ENCODE assay signal across 27 mouse cellular contexts in the genomic region with DNA sequence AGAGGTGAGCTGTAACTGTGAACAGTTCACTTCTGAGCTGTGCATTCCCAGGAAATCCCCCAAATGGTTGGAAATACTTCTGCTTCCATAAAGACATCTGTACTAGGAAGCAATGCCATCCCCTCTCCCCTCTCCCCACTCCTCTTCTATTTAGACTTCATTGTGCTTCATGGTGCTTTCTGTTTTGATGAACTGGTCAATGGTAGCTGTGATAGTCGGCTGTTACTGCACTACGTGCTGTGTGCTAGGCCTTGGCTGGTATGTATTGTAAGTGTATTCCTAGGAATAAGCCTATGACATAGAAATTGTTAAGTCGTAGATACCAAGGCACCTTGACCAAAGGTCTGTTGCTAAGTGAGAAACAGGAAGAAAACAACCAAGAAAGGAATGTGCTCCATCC.
DNase-seq lines count a peak whose midpoint lies in the region; ATAC-seq lines count a peak whose summit lies in the region.
"Had no signal": no experiment of that assay in that cellular context is flagged by ENCODE, and none has a peak within 500 bp of the region (broad histone marks: within the 10 kb centered on the region; RNA-seq: fewer than 3 reads in every experiment).

No protein-coding gene starts in this region.

- no peak overlapping the region for H3K4me2 ChIP-seq in forebrain, embryonic 14.5 days (ENCODE audit: low read length)
- no peak overlapping the region for H3K4me2 ChIP-seq in forebrain, embryonic 11.5 days (ENCODE audit: low read depth, low read length, severe bottlenecking)
- no peak overlapping the region for H3K4me2 ChIP-seq in hindbrain, embryonic 11.5 days (replicated peaks; ENCODE audit: low read depth, low read length)
- no peak overlapping the region for H3K4me2 ChIP-seq in hindbrain, embryonic 12.5 days (replicated peaks)
- H3K4me2 ChIP-seq in embryonic facial prominence, embryonic 14.5 days (ENCODE audit: low read depth, low read length): 0 out of 2 replicates have a peak overlapping the region, but pooled peaks have one; percentile 15
- no peak overlapping the region for H3K4me2 ChIP-seq in limb, embryonic 15.5 days
- H3K4me2 ChIP-seq: heart, embryonic 13.5 days; liver, embryonic 12.5 days; midbrain, embryonic 13.5 days had no signal

- no peak overlapping the region for H3K9ac ChIP-seq in forebrain, embryonic 14.5 days (ENCODE audit: low read length)
- H3K9ac ChIP-seq in forebrain, embryonic 11.5 days (ENCODE audit: low read length): no peak overlapping the region
- H3K9ac ChIP-seq in hindbrain, embryonic 11.5 days (ENCODE audit: low read depth, low read length): no peak overlapping the region
- H3K9ac ChIP-seq in hindbrain, embryonic 12.5 days: no peak overlapping the region
- no peak overlapping the region for H3K9ac ChIP-seq in embryonic facial prominence, embryonic 14.5 days (ENCODE audit: low read depth, low read length)
- H3K9ac ChIP-seq in limb, embryonic 15.5 days: no peak overlapping the region
- H3K9ac ChIP-seq: heart, embryonic 13.5 days; liver, embryonic 12.5 days; liver, postnatal 0 days; midbrain, embryonic 13.5 days had no signal

- H3K4me3 ChIP-seq in forebrain, embryonic 14.5 days (ENCODE audit: low read depth, low read length): no peak overlapping the region
- no peak overlapping the region for H3K4me3 ChIP-seq in forebrain, embryonic 11.5 days (ENCODE audit: low read depth, low read length)
- no peak overlapping the region for H3K4me3 ChIP-seq in hindbrain, embryonic 11.5 days (ENCODE audit: low read depth, low read length)
- no peak overlapping the region for H3K4me3 ChIP-seq in hindbrain, embryonic 12.5 days
- H3K4me3 ChIP-seq in embryonic facial prominence, embryonic 14.5 days (ENCODE audit: low read depth, low read length): no peak overlapping the region
- H3K4me3 ChIP-seq in limb, embryonic 15.5 days: no peak overlapping the region
- H3K4me3 ChIP-seq: gastrocnemius, adult 2 months; heart, embryonic 13.5 days; liver, embryonic 12.5 days; megakaryocyte, embryonic 14.5 days; midbrain, embryonic 13.5 days had no signal

- no peaks in the 10 kb centered on the region for H3K9me3 ChIP-seq in forebrain, embryonic 14.5 days (replicated peaks; ENCODE audit: control insufficient read depth, low read length)
- no peaks in the 10 kb centered on the region for H3K9me3 ChIP-seq in forebrain, embryonic 11.5 days (ENCODE audit: control insufficient read depth, low read length)
- no peaks in the 10 kb centered on the region for H3K9me3 ChIP-seq in hindbrain, embryonic 11.5 days (ENCODE audit: control insufficient read depth, low read length)
- H3K9me3 ChIP-seq in hindbrain, embryonic 12.5 days (replicated peaks): no peaks in the 10 kb centered on the region
- no peaks in the 10 kb centered on the region for H3K9me3 ChIP-seq in embryonic facial prominence, embryonic 14.5 days (ENCODE audit: control insufficient read depth, low read length)
- H3K9me3 ChIP-seq in limb, embryonic 15.5 days: no peaks in the 10 kb centered on the region
- H3K9me3 ChIP-seq: heart, embryonic 13.5 days; liver, embryonic 12.5 days; midbrain, embryonic 13.5 days had no signal

- no peaks in the 10 kb centered on the region for H3K36me3 ChIP-seq in forebrain, embryonic 14.5 days (ENCODE audit: control insufficient read depth, insufficient read depth, low read length)
- no peaks in the 10 kb centered on the region for H3K36me3 ChIP-seq in forebrain, embryonic 11.5 days (ENCODE audit: control insufficient read depth, insufficient read depth, low read length)
- no peaks in the 10 kb centered on the region for H3K36me3 ChIP-seq in hindbrain, embryonic 11.5 days (ENCODE audit: control insufficient read depth, insufficient read depth, low read length)
- H3K36me3 ChIP-seq in hindbrain, embryonic 12.5 days: no peaks in the 10 kb centered on the region
- no peaks in the 10 kb centered on the region for H3K36me3 ChIP-seq in embryonic facial prominence, embryonic 14.5 days (ENCODE audit: control insufficient read depth, insufficient read depth, low read length)
- no peaks in the 10 kb centered on the region for H3K36me3 ChIP-seq in limb, embryonic 15.5 days
- H3K36me3 ChIP-seq: heart, embryonic 13.5 days; liver, embryonic 12.5 days; midbrain, embryonic 13.5 days had no signal

- 65% methylated on average over 3 of the region's 3 CpGs for WGBS in forebrain, embryonic 14.5 days
- WGBS in forebrain, embryonic 11.5 days: 75% methylated on average over 3 of the region's 3 CpGs
- WGBS in hindbrain, embryonic 11.5 days: 69% methylated on average over 3 of the region's 3 CpGs
- 67% methylated on average over 3 of the region's 3 CpGs for WGBS in hindbrain, embryonic 12.5 days
- WGBS in embryonic facial prominence, embryonic 14.5 days: 79% methylated on average over 3 of the region's 3 CpGs
- WGBS in limb, embryonic 15.5 days: 60% methylated on average over 3 of the region's 3 CpGs

- no peaks in the 10 kb centered on the region for H3K27me3 ChIP-seq in forebrain, embryonic 14.5 days (replicated peaks; ENCODE audit: control insufficient read depth, insufficient read depth, low read length)
- H3K27me3 ChIP-seq in forebrain, embryonic 11.5 days (ENCODE audit: control insufficient read depth, insufficient read depth, low read length): no peaks in the 10 kb centered on the region
- H3K27me3 ChIP-seq in hindbrain, embryonic 11.5 days (ENCODE audit: control insufficient read depth, insufficient read depth, low read length): no peaks in the 10 kb centered on the region
- no peaks in the 10 kb centered on the region for H3K27me3 ChIP-seq in hindbrain, embryonic 12.5 days
- no peaks in the 10 kb centered on the region for H3K27me3 ChIP-seq in embryonic facial prominence, embryonic 14.5 days (replicated peaks; ENCODE audit: control insufficient read depth, insufficient read depth, low read length)
- no peaks in the 10 kb centered on the region for H3K27me3 ChIP-seq in limb, embryonic 15.5 days
- H3K27me3 ChIP-seq: liver, embryonic 12.5 days; megakaryocyte, embryonic 14.5 days; midbrain, embryonic 13.5 days; Patski had no signal

- peak; percentile 13 for DNase-seq in forebrain, embryonic 14.5 days (ENCODE audit: low spot score)
- no peak for DNase-seq in forebrain, embryonic 11.5 days (ENCODE audit: low spot score)
- DNase-seq in hindbrain, embryonic 11.5 days (ENCODE audit: low spot score): peak; percentile 4
- DNase-seq in embryonic facial prominence, embryonic 14.5 days (ENCODE audit: low spot score): no peak
- no peak for DNase-seq in kidney, postnatal 10 days
- DNase-seq: adrenal gland, postnatal 10 days; embryo, embryonic 11 days; gastrocnemius, adult 2 months; gastrocnemius, postnatal 36 days; heart, postnatal 10 days; kidney, adult 8-10 months; layer of hippocampus, postnatal 36 days; left cerebral cortex, postnatal 4 days; liver, postnatal 0 days; lung, postnatal 4 days; spleen, adult 18-20 months; thymus, postnatal 36 days had no signal

- ATAC-seq in forebrain, embryonic 14.5 days: peak; percentile 47; the same call in 1 of the 2 replicates
- no peak for ATAC-seq in forebrain, embryonic 11.5 days (replicated peaks; ENCODE audit: low FRiP score)
- ATAC-seq in hindbrain, embryonic 11.5 days (ENCODE audit: low FRiP score): 0 out of 2 replicates have a peak, but pooled peaks have one; percentile 38
- no peak for ATAC-seq in hindbrain, embryonic 12.5 days (ENCODE audit: low FRiP score)
- no peak for ATAC-seq in embryonic facial prominence, embryonic 14.5 days (ENCODE audit: low read depth)
- no peak for ATAC-seq in limb, embryonic 15.5 days (ENCODE audit: insufficient number of reproducible peaks, low FRiP score, low TSS enrichment, low read depth)
- ATAC-seq: intestine, embryonic 16.5 days; liver, embryonic 12.5 days; liver, postnatal 0 days; lung, postnatal 0 days; midbrain, embryonic 13.5 days; Patski had no signal

- peak overlapping the region; percentile 58; the same call in 1 of the 2 replicates for H3K27ac ChIP-seq in forebrain, embryonic 14.5 days (ENCODE audit: low read depth, low read length)
- no peak overlapping the region for H3K27ac ChIP-seq in forebrain, embryonic 11.5 days (ENCODE audit: low read depth, low read length)
- H3K27ac ChIP-seq in hindbrain, embryonic 11.5 days (ENCODE audit: low read depth, low read length): no peak overlapping the region
- H3K27ac ChIP-seq in hindbrain, embryonic 12.5 days: no peak overlapping the region
- peak overlapping the region; percentile 48; the same call in 1 of the 2 replicates for H3K27ac ChIP-seq in embryonic facial prominence, embryonic 14.5 days (replicated peaks; ENCODE audit: low read depth, low read length)
- H3K27ac ChIP-seq in limb, embryonic 15.5 days: peak overlapping the region; percentile 47
- H3K27ac ChIP-seq: gastrocnemius, adult 2 months; heart, embryonic 13.5 days; kidney, postnatal 0 days; liver, embryonic 12.5 days; midbrain, embryonic 13.5 days had no signal

- no peaks in the 10 kb centered on the region for H3K4me1 ChIP-seq in forebrain, embryonic 14.5 days (ENCODE audit: control insufficient read depth, insufficient read depth, low read length)
- no peaks in the 10 kb centered on the region for H3K4me1 ChIP-seq in forebrain, embryonic 11.5 days (replicated peaks; ENCODE audit: control insufficient read depth, insufficient read depth, low read length)
- no peaks in the 10 kb centered on the region for H3K4me1 ChIP-seq in hindbrain, embryonic 11.5 days (replicated peaks; ENCODE audit: control insufficient read depth, insufficient read depth, low read length)
- peaks cover 8% of the 10 kb centered on the region; the same call in 1 of the 2 replicates for H3K4me1 ChIP-seq in hindbrain, embryonic 12.5 days
- peaks cover 22% of the 10 kb centered on the region for H3K4me1 ChIP-seq in embryonic facial prominence, embryonic 14.5 days (ENCODE audit: control insufficient read depth, insufficient read depth, low read length)
- H3K4me1 ChIP-seq in limb, embryonic 15.5 days: peaks cover 22% of the 10 kb centered on the region; the same call in 1 of the 2 replicates
- H3K4me1 ChIP-seq: heart, embryonic 13.5 days; liver, embryonic 12.5 days; megakaryocyte, embryonic 14.5 days had no signal

Comparison
In these comparisons a context has a peak if more than half of its experiments do, and no peak if none do; other contexts are left out.
1. ATAC-seq: peak in forebrain, embryonic 14.5 days (single experiment) and hindbrain, embryonic 11.5 days (single experiment); none in forebrain, embryonic 11.5 days (single experiment), hindbrain, embryonic 12.5 days (single experiment), embryonic facial prominence, embryonic 14.5 days (single experiment) and limb, embryonic 15.5 days (single experiment).
2. DNase-seq: peak in forebrain, embryonic 14.5 days (single experiment) and hindbrain, embryonic 11.5 days (single experiment); none in forebrain, embryonic 11.5 days (single experiment), embryonic facial prominence, embryonic 14.5 days (single experiment) and kidney, postnatal 10 days (single experiment).
3. H3K27ac ChIP-seq: peak in forebrain, embryonic 14.5 days (single experiment), embryonic facial prominence, embryonic 14.5 days (single experiment) and limb, embryonic 15.5 days (single experiment); none in forebrain, embryonic 11.5 days (single experiment), hindbrain, embryonic 11.5 days (single experiment) and hindbrain, embryonic 12.5 days (single experiment).